Mouse (Mus musculus) cerebellum, postnatal 10 days (tissue): ENCODE results near the gene Ugt2b35.
"Not testable (repeated sequence)": the region's sequence is repeated elsewhere in the genome, so short reads cannot be mapped to it uniquely, and the experiment has no call there.

Source experiments
- DNase-seq, 2 experiments: peaks; one replicate each; pipeline ENCODE4 v3.0.0; 2021; ENCODE audit warnings: mixed read lengths in 2 of 2

Ugt2b35 gene

GRCm38 (mm10) chr5:87000395-87001073, at the start of gene Ugt2b35:
Gene Ugt2b35, plus strand, starts transcription at chr5:87000860.
- no peak for DNase-seq

GRCm38 (mm10) chr5:86960504-86960903, 40.2 kb upstream of the Ugt2b35 start:
- DNase-seq, result no peak

- DNase-seq, result no peak
These were observed 38.9 kb upstream of the Ugt2b35 start for GRCm38 (mm10) chr5:86961587-86962358.

GRCm38 (mm10) chr5:86962849-86963248, 37.8 kb upstream of the Ugt2b35 start:
- DNase-seq, result not testable (repeated sequence)

GRCm38 (mm10) chr5:86967271-86967670, 33.4 kb upstream of the Ugt2b35 start:
- DNase-seq, result not testable (repeated sequence)

GRCm38 (mm10) chr5:87004735-87005134, 4.1 kb downstream of the Ugt2b35 start:
- DNase-seq, result no peak

GRCm38 (mm10) chr5:87015477-87015876, 14.8 kb downstream of the Ugt2b35 start:
- DNase-seq, result no peak

- DNase-seq, result no peak
These were observed 26.7 kb downstream of the Ugt2b35 start for GRCm38 (mm10) chr5:87027359-87027758.

- DNase-seq, result no peak
These were observed 30.0 kb downstream of the Ugt2b35 start for GRCm38 (mm10) chr5:87030624-87031023.
